Mouse (Mus musculus) small intestine, adult 2 months (tissue): Measurements from ENCODE around the gene Nol10.

Experiments used
- CTCF ChIP-seq: fragments of 200-500 bp; IDR thresholded peaks from 2 replicates; pipeline ENCODE4 v1.5.1; 2012; ENCODE audit warnings: low read depth, mild to moderate bottlenecking, control low read depth, inconsistent platforms, low read length, moderate library complexity, mixed read lengths; ENCODE audit not compliant: insufficient replicate concordance, insufficient read length; ENCODE audit errors: extremely low read depth
- POLR2A ChIP-seq: fragments of 200-500 bp; IDR thresholded peaks from 2 replicates; pipeline ENCODE4 v1.6.1; 2012; ENCODE audit warnings: low read depth, mild to moderate bottlenecking, control low read depth, inconsistent platforms, low read length, moderate library complexity

DNA sequence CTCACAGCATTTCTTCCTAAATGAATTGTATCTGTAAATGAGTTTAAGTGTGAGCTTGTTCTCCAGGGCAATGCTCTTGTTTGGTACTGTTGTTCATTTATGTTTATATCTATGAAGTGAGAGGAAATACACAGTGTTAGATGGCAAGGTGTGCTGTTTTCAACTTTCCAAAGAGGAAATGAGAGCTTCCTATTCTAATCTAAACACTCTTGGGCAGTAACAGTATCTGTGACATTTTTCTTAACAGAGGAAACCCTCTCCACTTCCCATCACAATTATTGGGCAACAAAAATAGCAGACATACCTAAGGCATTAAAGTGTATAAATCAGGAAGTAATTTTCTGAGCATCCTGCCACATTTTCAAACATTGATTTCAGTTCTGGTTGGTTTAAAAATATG lies 41.8 kb downstream of the Nol10 start:
- TF ChIP-seq CTCF (no peak), POLR2A (no peak)
